Mouse (Mus musculus): ENCODE data around the gene Sf3b5.

Sf3b5 gene

DNA sequence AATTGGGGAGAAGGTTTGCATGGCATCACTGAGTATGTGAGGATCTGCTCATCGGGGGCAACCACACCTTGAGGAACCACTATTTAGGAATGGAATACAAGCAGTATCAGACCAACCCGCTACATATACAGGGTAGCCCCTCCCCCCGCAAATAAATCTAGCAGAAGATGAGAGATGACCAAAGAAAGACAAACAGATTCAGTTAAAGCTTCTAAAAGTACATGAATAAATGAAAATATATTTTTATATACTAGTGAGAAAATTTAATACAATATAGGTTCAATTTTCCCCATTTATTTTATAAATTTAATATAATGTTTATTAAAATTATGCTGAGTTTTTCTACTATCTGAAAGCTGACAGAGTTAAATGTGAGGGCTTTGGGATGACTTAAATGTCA, at the start of gene Sf3b5:
Gene Sf3b5 (plus strand): TSS at position 301 of the 400 bp plus-strand sequence.
- DNase-seq (ENCODE audit: low read depth, low spot score), result no peak

DNA sequence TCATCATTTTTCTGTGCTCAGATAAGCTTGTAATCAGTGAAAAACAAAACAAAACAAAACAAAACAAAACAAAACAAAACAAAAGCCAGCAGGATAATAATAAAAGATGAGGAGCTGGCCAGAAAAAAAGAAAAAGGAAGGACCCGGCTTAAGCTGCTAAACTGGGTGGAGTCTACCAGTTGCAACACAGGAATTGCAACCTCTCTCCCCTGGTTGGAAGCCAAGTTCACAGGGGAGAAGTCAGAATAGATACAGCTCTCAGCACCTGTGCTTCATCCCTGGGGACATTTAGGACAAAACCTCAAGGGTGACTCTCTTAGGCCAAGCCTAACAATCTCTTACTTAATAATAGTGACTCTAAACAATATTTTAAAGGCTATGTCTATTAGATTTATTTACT, 49.3 kb upstream of the Sf3b5 start:
- no peak for DNase-seq (ENCODE audit: low read depth, low spot score)

DNA sequence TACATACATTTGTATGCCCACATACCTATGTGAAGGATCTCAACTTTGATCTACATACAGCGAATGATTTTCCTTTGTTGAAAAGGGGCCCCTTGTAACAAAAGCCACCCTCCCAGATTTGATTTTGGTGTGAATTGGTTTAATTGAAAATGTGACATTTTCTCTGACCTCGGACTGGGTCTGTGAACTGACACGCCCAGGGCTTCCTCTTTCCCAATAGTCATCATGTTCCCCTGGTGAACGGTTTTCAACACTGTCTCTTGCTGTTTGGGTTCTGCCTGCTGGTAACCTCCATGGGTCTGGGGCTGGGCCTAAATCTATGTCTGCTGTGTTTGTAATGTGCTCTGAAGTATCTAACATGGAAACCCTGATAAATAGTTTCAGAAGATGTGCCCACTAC, 47.9 kb upstream of the Sf3b5 start:
- DNase-seq (ENCODE audit: low read depth, low spot score), result no peak

DNA sequence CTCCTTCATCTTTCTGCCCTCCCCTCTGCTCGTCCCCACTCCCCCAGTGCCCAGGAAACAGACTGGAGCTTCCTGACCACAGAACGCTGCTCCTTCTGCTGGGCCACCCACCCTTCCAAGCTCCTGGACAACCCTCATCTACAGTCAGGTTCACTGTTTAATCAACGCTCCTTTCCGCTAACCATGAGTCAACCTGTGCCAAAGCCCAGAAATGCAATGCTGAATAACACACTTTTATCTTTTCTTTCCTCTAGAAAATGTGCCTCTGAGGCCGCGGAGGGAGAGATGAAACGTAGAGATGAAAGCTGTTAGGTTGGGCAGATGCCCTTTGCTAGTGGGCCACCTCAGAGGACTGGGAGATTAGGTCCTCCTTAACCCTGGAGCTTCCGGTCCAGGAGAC, 43.6 kb upstream of the Sf3b5 start:
- DNase-seq (ENCODE audit: low read depth, low spot score), result no peak

DNA sequence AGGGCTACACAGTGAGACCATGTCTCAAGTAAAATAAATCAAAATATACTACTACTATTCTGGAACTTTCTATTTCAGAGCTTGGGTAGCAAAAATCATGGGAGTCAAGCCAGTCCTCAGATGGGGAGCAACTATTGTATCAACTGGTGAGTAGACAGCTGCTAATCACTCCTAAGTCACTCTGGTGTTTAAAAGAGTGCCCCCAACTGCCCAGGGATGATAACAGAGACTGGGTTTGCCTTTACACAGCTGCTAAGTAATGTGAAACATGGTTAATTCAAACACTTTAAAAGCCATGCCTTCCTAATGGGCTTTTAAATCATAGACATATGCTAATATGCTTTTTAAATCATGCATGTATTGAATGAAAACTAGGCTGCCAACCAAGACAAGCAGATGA, 42.9 kb upstream of the Sf3b5 start:
- DNase-seq (ENCODE audit: low read depth, low spot score), result no peak

DNA sequence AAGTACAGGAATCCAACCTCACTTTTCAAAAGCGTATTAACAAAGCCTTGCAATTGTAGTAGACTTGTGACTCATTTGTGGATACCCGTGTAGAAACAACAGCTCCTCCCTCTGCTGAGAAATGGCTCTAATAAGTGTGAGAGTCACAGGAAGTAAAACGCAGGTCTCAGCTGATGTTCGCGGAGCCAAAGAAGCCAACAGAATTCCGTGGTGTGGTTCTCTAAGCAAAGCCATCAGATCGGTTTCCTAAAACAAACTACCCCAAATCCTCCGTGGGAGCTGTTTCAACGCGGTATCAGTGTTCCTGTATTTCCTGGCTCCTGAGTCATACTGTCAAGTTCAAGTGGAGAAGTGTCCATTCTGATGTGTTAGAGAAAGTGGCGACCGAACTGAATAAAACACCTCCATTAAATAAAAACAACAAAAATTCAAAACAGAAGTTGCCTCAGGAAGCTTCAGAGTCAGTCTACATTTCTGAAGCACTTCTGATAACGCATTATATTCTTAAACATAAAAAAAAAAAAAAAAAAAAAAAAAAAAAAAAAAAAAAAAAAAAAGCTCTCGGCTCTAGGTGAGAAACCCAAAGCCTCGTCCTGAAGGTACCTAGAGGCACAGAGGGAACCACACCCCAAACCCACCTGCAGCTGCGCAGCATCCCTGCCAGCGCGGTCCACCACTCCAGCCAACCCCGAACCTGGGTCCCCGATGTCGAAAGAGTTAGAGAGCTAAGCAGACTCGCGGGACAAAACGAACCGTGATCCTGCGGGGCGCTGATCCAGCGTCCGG, 41.6 kb upstream of the Sf3b5 start:
- no peak for DNase-seq (ENCODE audit: low read depth, low spot score)

DNA sequence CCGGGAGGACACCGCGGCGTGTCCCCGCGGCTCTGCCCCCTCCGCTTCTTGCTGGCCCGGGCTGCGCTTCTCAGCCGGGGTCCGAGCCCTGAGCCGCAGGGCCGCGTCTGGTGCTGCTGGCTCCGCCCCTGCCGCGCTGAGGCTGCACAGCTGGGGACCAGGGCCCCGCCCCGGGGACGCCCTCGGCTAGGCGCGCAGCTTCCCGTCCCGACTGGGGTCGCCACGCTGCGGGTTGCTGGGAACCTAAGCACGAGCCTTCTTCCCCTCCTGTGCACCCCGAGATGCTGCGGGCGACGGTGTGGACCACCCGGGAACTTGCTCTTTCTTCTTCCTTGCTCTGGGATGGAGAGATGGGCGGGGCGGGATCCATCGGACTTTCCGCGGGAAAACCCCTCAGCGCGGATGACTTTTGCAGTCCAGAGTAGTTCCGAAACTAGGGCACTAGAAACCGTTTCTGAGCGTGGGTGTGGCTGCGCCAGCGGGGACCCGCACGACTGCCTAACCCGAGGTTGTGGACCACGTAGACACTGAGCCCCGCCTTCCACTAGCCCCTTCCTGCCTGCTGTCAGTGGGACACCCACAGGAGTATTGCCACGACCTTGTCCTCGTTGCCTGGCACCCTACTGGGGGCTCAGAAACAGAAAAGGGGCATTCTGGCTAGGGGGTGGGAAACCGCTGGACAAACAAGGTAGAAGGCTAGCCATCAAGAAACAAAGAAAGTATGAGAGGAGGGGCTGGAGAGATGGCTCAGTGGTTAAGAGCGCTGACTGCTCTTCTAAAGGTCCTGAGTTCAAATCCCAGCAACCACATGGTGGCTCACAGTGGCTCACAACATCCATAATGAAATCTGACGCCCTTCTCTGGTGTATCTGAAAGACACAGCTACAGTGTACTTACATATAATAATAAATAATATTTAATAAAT, 40.7 kb upstream of the Sf3b5 start, which contains the start of gene Stx11:
Gene Stx11 (minus strand): TSS at position 148 of the 925 bp plus-strand sequence.
- DNase-seq (ENCODE audit: low read depth, low spot score), result peak; percentile 9

DNA sequence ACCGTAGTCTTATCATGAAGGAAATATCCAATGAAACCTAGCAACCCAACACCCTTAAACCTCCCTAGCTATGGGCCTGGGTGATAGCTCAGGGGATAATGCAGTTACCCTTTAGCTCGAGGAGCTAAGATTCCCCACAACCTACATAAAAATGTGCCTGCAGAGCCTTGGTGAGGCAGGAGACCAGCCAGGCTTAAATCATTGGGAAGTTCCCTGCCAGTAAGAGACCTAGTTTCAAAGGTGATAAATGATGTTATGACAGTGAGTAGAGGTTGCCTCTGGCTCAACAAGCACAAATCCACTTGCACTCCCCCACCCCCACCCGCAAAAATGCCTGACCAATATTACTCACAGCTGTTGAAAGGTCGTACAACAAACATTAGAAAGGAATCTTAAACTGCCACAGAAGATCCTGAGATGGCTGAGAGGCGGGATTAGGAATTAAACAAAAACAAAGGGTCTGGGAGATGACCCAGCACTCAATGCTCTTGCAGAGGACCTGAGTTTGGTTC, 39.4 kb upstream of the Sf3b5 start:
- no peak for DNase-seq (ENCODE audit: low read depth, low spot score)

DNA sequence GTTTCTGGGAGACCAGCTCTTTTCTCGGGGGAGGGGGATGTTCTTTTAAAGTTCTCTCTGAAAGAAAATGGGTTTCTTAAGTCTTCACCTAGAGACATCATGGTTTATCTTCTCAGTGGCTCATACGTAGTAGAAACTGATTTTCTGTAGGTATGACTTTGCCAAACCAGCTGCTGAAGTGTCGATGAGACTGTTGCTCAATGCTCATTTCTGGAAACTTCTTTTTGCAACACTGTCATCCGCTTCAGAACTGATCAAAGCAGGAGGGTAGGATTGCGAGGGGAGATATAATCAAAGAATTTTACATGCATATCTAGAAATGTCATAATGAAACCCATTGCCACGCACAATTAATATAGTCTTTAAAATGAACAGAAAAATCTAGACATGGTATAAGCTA, 30.6 kb upstream of the Sf3b5 start:
- DNase-seq (ENCODE audit: low read depth, low spot score), result no peak

DNA sequence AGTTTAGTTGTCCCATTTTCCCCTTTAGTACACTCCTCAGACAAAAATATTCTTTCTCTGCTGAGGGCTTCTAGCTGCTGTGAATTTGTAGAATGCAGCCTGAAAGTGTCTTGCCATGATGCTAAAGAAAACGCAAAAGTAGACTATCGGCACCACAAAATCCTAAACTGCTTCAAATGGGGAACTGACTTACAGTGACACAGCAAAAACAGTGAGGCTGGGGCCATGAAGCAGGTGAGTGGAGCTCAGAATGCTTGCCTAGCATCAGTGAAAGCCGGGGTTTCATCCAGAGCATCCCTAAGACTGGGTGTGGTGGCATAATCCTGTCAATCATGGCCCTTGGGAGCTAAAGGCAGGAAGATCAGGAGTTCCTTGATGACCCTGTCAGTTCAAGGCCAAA, 29.7 kb upstream of the Sf3b5 start:
- DNase-seq (ENCODE audit: low read depth, low spot score), result no peak

DNA sequence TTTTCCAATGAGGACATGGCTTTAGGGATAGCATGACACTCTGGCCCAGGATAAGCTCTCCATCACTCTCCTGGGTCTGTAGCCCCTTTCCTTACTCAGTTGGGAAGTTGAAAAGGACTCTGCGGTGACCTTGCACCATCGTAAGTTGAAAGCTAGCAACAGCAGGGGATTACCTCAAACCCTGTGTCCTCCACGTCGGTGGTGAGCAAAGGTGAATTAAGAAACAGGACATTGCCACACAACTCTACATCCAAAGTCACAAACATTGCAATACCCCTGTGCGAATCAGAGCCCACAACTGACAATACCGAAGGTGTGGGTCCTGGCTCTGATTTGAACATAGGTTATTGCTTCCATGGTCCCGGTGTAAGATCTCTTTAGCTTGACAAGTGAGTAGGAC, 29.2 kb upstream of the Sf3b5 start:
- no peak for DNase-seq (ENCODE audit: low read depth, low spot score)

DNA sequence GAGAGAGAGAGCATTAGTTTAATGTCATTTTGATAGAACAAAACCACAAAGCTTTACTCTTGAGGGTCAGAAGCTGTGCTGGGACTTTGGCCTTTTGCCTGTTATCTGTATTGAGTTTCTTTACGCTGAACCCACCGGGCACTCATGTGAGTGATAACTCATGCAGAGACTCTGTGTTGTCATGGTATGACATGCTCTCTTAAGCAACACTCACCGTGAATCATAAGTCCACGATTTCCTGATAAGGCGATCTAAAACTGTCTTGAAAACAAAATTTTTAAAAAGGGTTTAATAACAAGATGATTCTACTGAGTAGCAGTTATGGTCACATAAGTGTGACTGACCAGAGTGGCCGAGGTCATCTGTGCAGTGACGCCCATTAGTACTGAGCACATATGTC, 28.6 kb upstream of the Sf3b5 start:
- DNase-seq (ENCODE audit: low read depth, low spot score), result no peak

DNA sequence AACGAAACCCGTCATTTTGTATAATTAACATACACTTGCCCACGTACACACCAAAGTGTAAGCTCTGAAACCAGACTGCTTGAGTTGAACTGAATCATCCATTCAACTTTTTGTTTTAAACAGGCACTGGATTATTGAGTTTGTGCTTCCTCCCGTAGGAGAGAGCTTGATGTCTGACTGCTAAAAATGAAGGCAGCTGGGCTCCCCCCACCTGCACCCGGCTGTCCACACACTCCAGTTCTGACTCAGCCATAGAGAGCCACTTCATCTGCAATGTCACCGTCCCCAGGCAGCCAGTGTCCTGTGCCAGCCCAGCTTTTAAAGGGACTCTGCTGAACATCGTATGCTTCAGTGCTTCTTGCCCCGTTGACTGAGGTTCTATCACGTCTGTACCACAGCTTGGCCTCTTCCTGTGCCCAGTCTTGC, 27.3 kb upstream of the Sf3b5 start:
- no peak for DNase-seq (ENCODE audit: low read depth, low spot score)

DNA sequence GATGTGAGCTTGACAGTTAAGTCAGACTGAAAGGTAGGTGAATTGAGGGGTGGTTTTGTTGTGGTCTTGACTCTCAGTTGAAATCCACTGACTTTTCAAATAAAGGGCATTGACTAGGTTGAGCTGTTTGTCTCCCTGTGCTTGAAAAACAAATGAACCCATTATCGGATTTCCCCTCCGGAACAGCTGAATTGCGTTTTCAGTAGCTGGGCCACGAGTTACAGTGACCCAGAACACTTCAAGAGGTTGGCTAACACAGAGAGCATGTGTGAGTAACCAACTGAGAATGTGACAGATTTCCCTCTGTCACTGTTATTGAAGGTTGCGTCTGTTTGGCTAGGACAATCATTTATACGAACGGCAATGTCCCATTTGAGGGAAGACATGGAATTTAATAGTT, 24.1 kb upstream of the Sf3b5 start:
- no peak for DNase-seq (ENCODE audit: low read depth, low spot score)

DNA sequence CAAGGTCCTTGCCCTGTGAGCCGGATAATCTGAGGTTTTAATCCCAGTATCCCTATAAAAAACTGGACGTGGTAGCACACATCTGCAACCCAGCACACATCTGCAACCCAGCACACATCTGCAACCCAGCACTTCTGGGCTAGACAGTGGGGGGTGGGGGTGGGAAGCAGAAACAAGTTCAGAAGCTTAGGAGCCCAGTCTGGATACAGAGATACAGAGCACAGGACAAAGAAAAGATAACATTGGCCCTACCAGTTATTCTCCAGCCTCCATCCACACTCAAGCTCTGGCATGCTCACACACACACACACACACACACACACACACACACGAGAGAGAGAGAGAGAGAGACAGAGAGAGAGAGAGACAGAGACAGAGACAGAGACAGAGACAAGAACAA, 21.6 kb upstream of the Sf3b5 start:
- DNase-seq (ENCODE audit: low read depth, low spot score), result no peak

DNA sequence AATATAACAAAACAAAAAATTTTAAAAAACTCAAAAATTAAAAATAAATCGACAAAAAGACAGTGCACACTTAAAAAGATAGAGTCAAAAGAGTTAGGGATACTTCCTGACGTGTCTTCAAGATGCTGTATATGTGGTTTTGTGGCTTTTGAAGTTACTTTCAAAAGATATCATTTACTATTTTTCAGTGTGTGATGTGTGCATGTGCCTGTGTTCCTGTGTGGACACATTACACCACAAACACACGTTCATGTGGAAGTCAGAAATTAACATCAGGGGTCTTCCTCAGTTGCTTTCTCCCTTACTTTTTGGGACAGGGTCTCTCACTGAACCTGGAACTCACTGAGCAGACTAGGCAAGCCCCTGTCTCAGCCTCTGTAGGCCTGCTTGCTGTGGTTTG, 20.1 kb upstream of the Sf3b5 start:
- no peak for DNase-seq (ENCODE audit: low read depth, low spot score)

DNA sequence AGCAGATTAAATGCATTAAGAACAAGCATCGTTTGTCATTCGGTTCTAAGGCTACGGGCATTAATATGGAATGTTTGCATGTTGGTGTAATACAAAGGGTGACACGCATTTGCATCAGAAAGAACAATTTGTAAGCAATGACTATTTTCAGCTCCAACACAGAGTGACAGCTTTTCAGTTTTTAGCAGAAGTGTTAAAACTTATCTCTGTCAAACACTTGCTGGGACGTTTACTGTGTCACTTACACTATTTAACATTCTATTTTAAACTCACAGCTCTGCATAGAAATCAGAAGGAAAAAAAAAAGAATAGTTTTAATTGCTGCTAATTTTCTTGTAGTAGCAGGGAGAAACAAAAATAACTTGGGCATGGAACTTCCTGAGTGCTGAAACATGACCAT, 18.7 kb upstream of the Sf3b5 start:
- no peak for DNase-seq (ENCODE audit: low read depth, low spot score)

DNA sequence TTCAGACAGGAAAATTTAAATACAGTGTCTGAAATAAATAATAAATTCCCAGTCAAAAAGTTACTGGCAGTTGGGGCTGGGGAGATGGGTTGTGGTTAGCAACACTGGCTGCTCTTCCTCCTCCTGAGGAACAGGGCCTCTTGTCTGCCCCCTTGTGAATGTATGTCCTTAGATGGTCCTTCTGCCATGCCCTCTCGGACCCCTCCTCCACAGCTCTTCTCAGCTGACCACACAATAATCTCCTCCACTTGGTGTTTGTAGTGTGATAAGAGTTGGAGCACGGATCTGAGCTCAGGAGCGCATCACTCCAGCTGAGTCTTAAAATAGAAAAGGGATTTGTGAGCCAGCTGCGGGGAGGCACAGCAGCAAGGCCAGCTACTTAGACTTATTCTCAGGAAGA, 18.2 kb upstream of the Sf3b5 start:
- no peak for DNase-seq (ENCODE audit: low read depth, low spot score)

DNA sequence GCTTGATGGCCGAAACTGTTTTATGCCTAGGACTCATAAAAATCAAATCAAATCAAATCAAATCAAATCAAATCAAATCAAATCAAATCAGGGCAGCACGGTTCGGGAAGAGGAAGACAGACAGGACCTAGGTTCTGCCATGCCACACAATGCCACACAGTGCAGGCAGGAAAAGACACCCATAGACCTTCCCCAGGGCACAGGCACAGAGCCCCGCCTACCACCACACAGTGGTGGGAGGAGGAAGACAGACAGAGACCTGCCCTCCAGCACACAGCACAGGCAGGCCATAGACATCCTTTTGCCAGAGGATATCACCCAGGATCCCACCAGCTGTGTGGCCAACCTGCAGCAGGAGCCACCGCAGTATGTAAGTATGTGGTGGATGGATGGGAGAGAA, 13.2 kb upstream of the Sf3b5 start:
- no peak for DNase-seq (ENCODE audit: low read depth, low spot score)

DNA sequence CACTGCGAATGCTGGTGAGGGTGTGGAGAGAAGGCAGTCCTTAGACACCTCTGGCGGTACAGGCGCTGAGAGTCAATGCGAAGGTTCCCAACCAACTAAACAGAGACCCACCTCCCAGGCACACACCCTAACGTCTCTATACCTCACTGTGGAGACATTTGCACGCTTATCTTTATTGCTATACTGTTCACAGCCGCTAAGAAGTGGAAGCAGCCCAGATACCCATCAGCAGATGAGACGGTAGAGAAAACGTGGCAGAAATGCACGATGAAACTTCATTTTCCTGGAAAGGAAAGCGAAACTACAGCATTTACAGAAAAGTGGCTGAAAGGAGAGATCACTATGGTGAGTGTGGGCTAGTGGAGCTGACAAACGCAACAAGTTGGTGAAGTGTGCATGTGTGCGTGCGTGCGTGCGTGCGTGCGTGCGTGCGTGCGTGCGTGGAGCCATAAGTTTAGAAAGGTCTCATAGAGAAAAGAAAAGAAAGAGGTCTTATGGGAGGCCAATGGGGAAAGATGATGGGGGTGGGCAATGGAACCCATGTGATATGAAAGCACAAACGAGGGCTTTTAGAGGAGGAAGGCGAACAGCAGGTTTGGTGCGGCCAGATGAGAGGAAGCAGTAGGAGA, 11.6 kb upstream of the Sf3b5 start:
- no peak for DNase-seq (ENCODE audit: low read depth, low spot score)

DNA sequence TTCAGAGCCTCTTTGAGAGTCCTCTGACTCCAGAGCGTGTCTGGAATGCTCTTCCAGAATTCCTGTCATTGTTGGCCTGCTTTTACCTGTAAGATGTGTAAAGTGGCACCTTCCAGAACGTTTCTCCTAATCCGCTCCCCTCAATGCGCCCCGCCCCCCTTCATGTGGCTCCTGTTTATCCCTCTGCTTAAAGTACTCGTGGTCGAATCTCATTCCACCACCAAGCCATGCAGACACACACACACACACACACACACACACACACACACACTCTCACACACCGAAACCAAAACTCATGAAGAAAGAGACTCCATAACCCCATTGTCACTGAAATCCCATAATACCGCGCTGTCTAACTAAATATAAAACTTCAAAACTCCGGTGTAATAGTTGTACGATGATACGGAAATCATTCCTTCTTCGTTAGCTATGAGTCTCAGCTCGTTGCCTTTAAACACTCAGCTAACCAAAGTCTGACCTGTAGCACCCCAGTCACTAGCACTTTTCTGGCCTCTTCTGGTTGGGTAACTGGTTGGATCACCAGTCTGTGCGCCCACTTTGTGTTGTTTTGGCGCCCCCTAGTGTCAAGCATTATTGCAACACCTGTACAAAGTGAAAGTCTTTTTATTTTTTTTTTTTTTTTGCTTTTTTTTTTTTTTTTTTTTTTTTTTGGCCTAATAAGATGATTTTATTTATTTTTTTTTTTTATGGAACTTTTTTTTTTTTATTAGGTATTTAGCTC, 8.2 kb upstream of the Sf3b5 start:
- DNase-seq (ENCODE audit: low read depth, low spot score), result peak; percentile 80
